Mouse (Mus musculus): ENCODE data around the gene Grin2a.
"Not testable (repeated sequence)": the region's sequence is repeated elsewhere in the genome, so short reads cannot be mapped to it uniquely, and the experiment has no call there.

Grin2a gene

DNA sequence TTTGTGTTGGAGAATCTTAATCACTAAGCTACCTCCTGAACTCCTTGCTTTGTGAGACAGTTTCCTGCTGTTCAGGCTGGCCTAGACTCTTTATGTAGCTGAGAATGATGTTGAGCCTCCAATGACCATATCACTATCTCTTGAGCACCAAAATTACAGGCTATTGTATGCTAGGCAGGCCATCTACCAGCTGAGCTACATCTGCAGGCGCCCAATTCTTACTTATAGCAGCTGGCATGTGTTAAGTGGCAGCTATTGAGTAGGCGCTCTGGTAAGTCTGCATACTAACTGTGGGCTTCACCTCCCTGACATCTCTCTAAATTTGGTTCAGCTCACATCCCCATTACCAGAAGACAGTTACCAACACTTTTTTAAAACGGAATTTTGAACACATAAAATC, 331.3 kb downstream of the Grin2a start:
- DNase-seq (ENCODE audit: low read depth, low spot score) = no peak

DNA sequence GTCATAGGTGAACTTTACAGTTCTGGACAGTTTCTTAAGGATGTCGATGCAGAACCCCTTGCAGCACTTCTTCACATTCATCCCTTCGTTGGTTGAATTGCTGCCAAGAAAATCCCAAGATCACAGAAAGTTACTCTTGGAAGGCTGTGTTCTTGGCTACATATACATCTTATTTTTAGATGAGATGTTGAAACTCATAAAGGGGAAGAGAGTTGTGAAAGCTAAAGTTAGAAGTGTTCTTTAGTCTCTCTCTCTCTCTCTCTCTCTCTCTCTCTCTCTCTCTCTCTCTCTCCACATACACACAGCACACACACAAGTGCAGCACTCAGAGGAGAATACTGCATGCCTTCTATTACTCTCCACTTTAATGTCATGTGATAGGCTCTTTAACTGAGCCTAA, 331.9 kb downstream of the Grin2a start:
- no peak for DNase-seq (ENCODE audit: low read depth, low spot score)

DNA sequence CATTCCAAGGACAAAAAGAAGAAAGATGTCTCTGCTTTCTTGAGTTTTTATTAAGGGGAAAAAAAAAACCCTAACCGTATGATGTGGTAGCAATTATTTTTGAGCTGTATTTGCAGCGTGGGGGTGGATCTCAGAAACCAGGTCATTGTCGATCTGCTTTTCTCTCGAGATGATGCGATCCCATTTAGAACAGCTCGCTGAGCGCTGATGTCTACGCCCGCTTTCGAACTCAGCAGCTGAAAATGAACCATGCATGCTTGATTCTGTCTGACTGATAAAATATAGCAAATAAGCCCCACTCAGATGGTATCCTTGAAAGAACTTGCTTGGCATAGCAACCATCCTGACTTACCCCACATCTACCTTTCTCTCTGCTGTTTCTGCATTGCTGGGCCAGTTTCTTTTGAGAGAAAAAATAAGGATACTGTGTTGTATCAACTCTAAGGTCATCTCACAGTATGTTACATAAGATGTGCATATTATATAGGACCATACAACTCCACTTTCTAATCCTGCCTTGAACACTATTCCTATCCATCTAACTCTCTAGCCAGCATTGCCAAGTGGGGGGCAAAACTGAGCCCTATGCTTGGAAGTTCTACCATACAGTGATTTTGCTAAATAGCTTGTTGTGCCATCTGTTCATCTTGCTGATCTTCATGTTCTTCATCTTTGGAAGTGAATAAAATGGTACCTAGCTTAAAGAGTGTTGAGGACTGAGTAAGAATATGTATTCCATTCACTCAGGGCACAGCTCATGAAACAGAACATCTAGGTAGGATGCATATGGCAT, 369.5 kb downstream of the Grin2a start:
- no peak for DNase-seq (ENCODE audit: low read depth, low spot score)

DNA sequence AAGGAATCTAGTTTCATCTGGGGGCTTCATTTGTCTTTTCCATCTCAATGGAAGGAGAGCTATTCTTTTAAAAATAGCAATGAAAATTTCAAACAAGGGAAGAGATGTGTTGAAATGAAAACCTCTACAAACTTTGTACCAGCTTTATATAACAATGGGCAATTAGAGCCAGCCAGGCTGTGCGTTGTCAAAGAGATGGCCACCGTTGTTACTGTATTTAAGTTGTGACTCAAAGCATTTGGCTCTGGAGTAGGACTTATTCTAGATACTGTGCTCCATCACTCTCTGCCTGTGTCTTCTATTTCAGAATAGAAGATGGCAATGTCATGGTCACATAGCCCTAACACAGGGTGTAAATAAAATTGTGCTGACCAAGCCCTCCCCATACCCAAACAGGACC, 371.0 kb downstream of the Grin2a start:
- no peak for DNase-seq (ENCODE audit: low read depth, low spot score)

- DNase-seq (ENCODE audit: low read depth, low spot score) = peak; percentile 47
Measured at GRCm38 (mm10) chr16:9618206-9618605, 377.2 kb downstream of the Grin2a start.

GRCm38 (mm10) chr16:9617215-9617614, 378.1 kb downstream of the Grin2a start:
- no peak for DNase-seq (ENCODE audit: low read depth, low spot score)

GRCm38 (mm10) chr16:9616807-9617206, 378.6 kb downstream of the Grin2a start:
- no peak for DNase-seq (ENCODE audit: low read depth, low spot score)

DNA sequence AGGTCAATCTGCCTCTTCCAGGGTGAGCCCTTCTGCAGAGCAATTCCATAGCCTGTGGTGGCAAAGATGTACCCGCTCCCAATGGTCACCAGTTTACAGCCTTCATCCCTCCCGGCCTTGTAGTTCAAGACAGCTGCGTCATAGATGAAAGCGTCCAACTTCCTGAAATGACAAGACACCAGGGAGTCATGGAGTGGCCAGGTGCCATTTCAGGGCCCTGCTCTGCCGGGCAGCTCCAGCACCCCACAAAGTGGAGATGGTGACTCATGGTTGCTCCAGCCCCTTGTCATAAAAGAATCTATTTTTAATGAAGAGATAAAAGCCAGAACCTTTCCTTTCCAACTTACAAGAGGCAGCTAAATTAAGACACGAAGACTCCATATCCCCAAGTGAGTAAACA, 382.8 kb downstream of the Grin2a start:
- not testable (repeated sequence) for DNase-seq (ENCODE audit: low read depth, low spot score)

GRCm38 (mm10) chr16:9607432-9607831, 387.9 kb downstream of the Grin2a start:
- DNase-seq (ENCODE audit: low read depth, low spot score) = no peak

DNA sequence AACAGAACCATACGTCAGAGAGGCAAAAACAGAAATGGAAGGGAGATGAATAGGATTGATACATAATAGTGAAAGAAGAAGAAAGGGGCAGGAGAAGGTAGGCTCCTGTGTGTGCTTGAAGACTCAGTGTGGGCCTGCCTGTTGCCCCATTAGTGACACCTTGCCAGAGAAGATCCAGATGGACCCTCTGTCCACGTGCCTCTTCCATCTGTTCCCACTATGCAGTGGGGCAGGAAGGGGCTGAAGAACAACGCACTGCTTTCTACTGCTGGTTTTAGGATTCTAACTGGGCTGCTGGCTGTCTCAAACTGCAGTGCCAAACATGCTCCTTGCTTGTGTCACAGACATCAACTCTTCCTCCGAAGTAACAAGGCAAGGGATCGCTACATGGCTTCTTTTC, 391.4 kb downstream of the Grin2a start:
- DNase-seq (ENCODE audit: low read depth, low spot score) = no peak

DNA sequence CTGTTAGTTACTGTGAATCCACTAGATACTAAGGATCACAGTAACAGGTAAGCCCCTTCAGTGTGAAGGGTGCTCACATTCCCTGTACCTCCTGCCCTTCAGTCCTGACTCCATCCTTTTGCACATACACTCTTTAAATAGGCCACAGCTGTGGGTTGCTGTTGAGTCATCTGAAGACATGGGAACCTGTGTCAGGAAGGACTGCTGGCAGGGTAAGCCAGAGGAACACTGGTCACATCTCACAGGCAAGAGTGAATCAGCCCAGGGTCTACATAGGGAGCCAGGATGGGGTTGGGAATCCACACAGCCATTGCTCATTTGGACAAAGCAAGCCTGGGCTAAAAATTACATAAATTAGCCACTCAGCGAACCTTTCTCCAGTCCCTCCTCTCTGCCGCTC, 392.8 kb downstream of the Grin2a start:
- DNase-seq (ENCODE audit: low read depth, low spot score) = no peak

GRCm38 (mm10) chr16:9589176-9589575, 406.2 kb downstream of the Grin2a start:
- DNase-seq (ENCODE audit: low read depth, low spot score) = no peak

- no peak for DNase-seq (ENCODE audit: low read depth, low spot score)
Measured at GRCm38 (mm10) chr16:9588431-9588830, 406.9 kb downstream of the Grin2a start.

DNA sequence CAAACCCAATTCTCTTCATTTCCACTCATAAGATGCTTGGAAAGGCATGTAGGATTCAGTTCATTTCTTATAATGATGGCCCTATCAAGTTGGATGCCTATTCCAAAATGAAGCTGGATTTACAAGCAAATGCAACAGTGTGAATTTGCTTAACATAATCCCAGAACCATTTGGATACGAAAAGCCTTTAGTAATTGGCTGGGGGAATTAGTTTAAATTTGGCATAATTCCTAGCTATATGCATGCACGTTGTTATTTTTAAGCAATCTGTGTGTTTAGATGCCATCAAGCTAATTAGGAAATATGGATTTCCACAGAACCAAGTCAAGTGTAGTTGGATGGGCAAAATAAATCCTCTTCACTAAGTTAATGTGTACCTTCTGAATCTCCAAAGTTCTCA, 411.4 kb downstream of the Grin2a start:
- no peak for DNase-seq (ENCODE audit: low read depth, low spot score)

DNA sequence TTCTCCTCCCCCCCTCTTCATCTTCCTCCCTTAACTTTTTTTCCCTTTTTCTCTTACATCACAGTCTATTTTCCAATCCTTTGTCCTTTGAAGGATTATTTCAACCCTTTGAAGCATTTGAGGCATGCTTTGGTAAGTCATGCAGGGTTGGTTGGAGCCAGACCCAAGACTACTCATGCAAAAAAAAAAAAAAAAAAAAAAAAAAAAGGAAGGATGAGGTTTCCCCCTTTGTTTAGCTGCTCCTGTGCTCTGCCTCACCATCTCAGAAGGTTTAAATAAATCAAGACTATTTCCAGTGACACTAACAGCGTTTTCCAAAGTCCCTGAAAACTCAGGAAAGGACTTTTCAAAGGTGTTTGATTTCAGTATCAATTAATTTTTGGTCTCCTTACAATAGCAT, 423.6 kb downstream of the Grin2a start:
- DNase-seq (ENCODE audit: low read depth, low spot score) = no peak

DNA sequence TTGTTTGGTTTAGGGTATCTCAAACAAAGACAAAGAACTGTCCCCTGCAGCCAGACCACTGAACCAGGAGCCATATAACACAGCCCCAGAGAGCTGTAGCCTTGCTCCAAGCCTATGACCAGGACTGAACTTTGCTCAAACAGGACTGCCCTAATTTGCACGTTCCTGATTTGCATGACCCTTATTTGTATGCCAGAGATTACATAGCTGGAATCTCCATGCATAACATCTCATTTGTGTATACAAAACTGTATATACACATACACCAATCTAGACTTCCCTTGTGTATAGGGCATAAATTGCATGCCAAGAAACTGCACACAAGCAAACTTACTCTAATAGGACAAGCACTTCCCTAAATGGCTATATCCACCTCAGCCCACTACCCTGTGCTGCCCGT, 428.1 kb downstream of the Grin2a start:
- DNase-seq (ENCODE audit: low read depth, low spot score) = no peak

DNA sequence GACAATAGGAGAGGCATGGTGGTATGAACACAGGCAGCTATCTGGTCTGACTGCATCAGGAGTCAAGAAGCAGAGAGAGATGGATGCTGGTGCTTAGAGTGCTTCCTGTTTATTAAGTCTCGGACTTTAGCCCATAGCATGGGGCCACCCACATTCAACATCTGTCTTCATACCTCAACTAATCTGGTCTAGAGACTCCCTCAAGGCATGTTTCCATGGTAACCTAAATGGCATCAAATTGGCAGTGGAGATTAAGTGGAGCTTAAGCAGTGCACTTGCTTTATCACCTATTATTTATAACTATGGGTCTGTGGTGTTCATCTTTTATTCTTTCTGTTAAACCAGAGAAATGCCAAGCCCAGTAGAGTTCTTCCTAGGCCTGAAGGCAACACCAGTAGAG, 433.5 kb downstream of the Grin2a start:
- DNase-seq (ENCODE audit: low read depth, low spot score) = no peak

GRCm38 (mm10) chr16:9535196-9535595, 460.2 kb downstream of the Grin2a start:
- DNase-seq (ENCODE audit: low read depth, low spot score) = no peak

DNA sequence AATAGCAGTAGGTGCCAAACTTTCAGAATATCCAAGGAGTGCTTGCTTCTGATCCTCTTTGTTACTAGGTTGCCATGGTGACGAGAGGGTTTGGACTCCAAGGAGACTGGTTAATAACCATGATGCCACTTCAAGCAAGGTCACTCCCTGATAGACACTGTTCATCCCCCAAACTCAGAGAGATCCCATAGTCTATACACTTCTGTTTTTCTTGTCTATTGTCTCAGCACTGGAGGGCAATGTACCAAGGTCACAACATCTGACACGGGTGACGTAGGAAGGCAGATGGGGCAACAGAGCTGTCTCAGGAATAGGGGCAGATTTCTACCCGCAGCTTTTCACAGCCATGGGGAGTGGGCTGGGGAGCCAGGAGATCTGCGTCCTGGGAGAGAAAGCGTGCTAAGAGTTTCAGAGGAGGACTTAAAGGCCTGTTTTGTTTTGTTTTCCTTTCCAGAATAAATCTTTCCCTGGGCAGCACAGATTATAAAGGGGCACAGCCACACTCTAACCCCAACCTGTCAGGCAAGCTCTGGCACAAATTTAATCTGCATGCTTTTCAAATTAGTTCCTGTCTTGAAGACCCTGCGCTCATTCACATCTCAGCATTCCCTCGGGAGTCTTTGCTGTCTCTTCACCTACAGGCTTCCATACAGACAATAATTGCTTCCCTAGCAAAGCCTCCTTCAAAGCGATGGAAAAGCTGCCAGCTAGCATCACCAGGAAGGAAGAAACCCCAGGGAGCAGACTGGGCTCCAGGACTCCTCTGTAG, 461.6 kb downstream of the Grin2a start:
- DNase-seq (ENCODE audit: low read depth, low spot score) = peak; percentile 49

DNA sequence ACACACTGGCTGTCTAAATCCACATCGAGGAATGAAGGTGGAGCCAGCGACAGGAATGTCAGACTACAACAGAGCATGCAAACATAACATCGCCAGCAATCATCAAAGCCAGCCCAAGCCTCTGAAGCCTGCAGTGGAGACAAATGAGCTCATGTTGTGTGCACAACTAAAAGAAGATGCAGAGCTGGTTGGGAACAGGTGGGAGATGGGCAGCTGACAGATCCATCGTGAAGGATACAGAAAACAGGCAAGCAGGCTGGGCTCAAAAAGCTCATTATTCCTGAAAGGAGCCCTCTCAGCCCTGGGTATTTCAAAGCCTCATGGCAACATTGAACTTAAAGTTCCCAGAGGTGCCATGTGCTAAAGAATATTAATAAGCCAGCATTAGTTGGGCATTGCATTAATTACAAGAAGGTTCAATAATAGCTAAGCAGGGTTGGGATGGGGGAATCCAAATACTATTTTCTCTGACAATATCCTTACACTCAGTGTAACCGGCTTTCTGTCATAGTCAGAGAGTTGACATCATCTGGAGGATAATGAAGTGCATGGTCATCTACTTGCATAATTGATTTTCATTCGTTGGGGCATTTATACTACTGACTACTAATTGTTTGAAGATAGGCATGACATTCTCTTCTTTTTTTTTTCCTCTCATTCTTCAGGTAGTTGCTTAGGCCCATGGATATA, 462.4 kb downstream of the Grin2a start:
- DNase-seq (ENCODE audit: low read depth, low spot score) = no peak

GRCm38 (mm10) chr16:9527214-9527613, 468.1 kb downstream of the Grin2a start:
- DNase-seq (ENCODE audit: low read depth, low spot score) = no peak

DNA sequence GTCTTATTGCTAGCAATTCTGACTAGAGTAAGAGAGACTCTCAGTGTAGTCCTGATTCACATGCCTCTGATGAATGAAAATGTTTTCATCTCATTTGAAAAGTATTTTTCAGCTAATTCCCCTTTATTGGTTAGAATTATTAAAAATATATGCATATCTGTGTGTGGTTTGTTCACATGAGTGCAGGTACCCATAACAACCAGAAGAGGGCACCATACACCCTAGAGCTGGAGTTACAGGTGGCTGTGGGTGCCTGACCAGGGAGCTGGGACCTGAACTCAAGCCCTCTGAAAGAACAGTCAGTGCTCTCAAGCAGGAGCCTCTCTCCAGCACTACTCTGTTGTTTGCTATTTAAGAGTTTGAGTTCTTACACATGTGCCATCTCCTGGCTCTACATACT, 472.0 kb downstream of the Grin2a start:
- peak; percentile 17 for DNase-seq (ENCODE audit: low read depth, low spot score)

Measured in R1 (cell line).